Mouse (Mus musculus) stomach, postnatal 0 days (tissue): ENCODE results near the gene Olfr47. TPM values are rescaled to one million over a fixed set of nuclear protein-coding genes. Genes with fewer than 3 reads are reported as not detected.

Source experiments
- ATAC-seq: fragments of 200-750 bp; cut with Nextera tagmentation; 2 replicates; pipeline ENCODE4 v1.8.0; 2017; ENCODE audit not compliant: low FRiP score, low TSS enrichment
- DNase-seq: peaks from one replicate; pipeline ENCODE4 v3.0.0-alpha.2; 2016; ENCODE audit warnings: low spot score
- H3K27ac ChIP-seq: fragments of 300-500 bp; sonication (generic); replicated peaks from 2 replicates; pipeline ENCODE4 v1.5.1; 2014; ENCODE audit warnings: mild to moderate bottlenecking, control low read depth
- H3K27me3 ChIP-seq: fragments of 300-500 bp; sonication (generic); 2 replicates; pipeline ENCODE4 v1.6.1; 2014; ENCODE audit warnings: low read length; ENCODE audit not compliant: control insufficient read depth, insufficient read depth
- H3K36me3 ChIP-seq: fragments of 300-500 bp; sonication (generic); 2 replicates; pipeline ENCODE4 v1.6.1; 2014; ENCODE audit warnings: low read length, mixed read lengths; ENCODE audit not compliant: control insufficient read depth, insufficient read depth
- H3K4me1 ChIP-seq: fragments of 300-500 bp; sonication (generic); replicated peaks from 2 replicates; pipeline ENCODE4 v1.6.1; 2014; ENCODE audit warnings: antibody characterized with exemption; ENCODE audit not compliant: control insufficient read depth, insufficient read depth
- H3K4me2 ChIP-seq: fragments of 300-500 bp; sonication (generic); replicated peaks from 2 replicates; pipeline ENCODE4 v1.6.1; 2014; ENCODE audit warnings: low read depth, mild to moderate bottlenecking, control low read depth, moderate library complexity
- H3K4me3 ChIP-seq: fragments of 300-500 bp; sonication (generic); 2 replicates; pipeline ENCODE4 v1.5.1; 2014; ENCODE audit warnings: low read depth, low read length, control low read depth
- H3K9ac ChIP-seq: fragments of 300-500 bp; sonication (generic); 2 replicates; pipeline ENCODE4 v1.6.1; 2014; ENCODE audit warnings: mild to moderate bottlenecking, low read length, control low read depth, mixed read lengths
- H3K9me3 ChIP-seq: fragments of 300-500 bp; sonication (generic); 2 replicates; pipeline ENCODE4 v1.6.1; 2016; ENCODE audit warnings: low read length; ENCODE audit not compliant: control insufficient read depth
- CTCF ChIP-seq: IDR thresholded peaks from 2 replicates; pipeline ENCODE4 v1.5.1; 2016; ENCODE audit warnings: antibody characterized with exemption, low read depth, mild to moderate bottlenecking, moderate library complexity
- EP300 ChIP-seq: optimal IDR thresholded peaks from 2 replicates; pipeline ENCODE3; 2016; ENCODE audit warnings: antibody characterized with exemption
- WGBS: fragments of 180-500 bp; shearing (Covaris S2); extraction: QIAGEN DNeasy Blood & Tissue Kit; methylation state at CpG from one replicate; pipeline ENCODE4 v1.1.7; 2014; 5-methylcytosine and 5-hydroxymethylcytosine counted together
- polyA plus RNA-seq: library from polyadenylated mRNA; unstranded; fragments of >200 nt; fragmentation: Nextera tagmentation; extraction: Ambion mirVana; gene quantifications from 2 replicates; pipeline ENCODE4 v1.2.1, GENCODE M21; 2015

The Olfr47 gene
- polyA plus RNA-seq, 1 experiment from 2014 or later, result not detected

GRCm38 (mm10) chr6:43266356-43266755 lies 35.0 kb downstream of the Olfr47 start:
- Histone ChIP-seq H3K9me3 (no peaks in the 10 kb centered on the region), H3K4me2 (peak overlapping the region; percentile 91), H3K9ac (peak overlapping the region; percentile 94), H3K27me3 (no peaks in the 10 kb centered on the region), H3K27ac (peak overlapping the region; percentile 93), H3K36me3 (no peaks in the 10 kb centered on the region), H3K4me3 (peak overlapping the region; percentile 81), H3K4me1 (no peaks in the 10 kb centered on the region)
- ATAC-seq (peak; percentile 63), DNase-seq (peak; percentile 62)
- WGBS, result 2% methylated on average over 8 of the region's 8 CpGs
- TF ChIP-seq CTCF, result peak; percentile 41
- TF ChIP-seq EP300, result no peak

DNA sequence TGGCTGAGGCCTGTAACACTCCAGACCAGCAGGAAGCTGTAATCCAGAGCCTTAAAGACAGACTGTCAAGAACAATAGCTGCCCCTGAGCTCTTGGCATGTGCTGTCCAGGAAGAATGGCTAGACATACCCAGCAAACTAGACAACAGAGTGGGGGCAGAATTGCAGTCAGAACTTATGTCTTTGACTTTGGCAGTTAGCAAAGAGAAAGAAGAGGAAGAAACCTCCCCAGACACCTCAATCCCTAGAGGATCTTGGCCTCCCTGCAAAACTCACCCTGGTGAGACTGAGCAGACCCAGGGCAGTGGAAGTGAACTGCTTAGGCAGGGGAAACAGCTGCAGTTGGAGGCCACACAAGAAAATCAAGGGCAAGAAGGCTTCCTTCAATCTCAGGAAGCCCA lies 41.3 kb downstream of the Olfr47 start:
- H3K27me3 ChIP-seq, result no peaks in the 10 kb centered on the region
- no peak for DNase-seq
- H3K27ac ChIP-seq, result no peak overlapping the region
- H3K4me2 ChIP-seq, result no peak overlapping the region
- no peak for ATAC-seq
- no peaks in the 10 kb centered on the region for H3K9me3 ChIP-seq
- no peak overlapping the region for H3K4me3 ChIP-seq
- no peaks in the 10 kb centered on the region for H3K4me1 ChIP-seq
- TF ChIP-seq CTCF, result no peak
- no peak for TF ChIP-seq EP300
- peaks cover 11% of the 10 kb centered on the region for H3K36me3 ChIP-seq
- no peak overlapping the region for H3K9ac ChIP-seq

DNA sequence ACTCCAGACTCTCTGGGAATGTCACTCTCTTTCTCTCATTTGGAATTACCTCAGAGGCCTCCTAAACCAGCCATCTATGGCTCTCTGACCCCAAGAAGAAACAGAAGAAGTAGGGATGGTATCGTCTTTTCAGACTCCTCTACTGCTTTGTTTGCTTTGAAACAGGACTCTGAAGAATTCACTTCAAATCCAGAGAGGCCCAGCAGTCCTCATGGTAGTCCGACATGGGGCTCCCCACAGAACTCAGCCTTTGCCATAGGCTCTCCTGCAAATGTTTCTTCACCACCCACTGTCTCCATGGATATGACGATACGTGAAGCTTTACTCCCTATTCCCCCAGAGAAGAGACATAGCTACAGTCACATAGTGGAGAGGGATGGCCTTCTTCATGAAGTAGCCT lies 42.8 kb downstream of the Olfr47 start:
- no peak overlapping the region for H3K27ac ChIP-seq
- peaks cover 11% of the 10 kb centered on the region for H3K36me3 ChIP-seq
- H3K9ac ChIP-seq, result no peak overlapping the region
- no peak overlapping the region for H3K4me2 ChIP-seq
- no peak for DNase-seq
- no peaks in the 10 kb centered on the region for H3K27me3 ChIP-seq
- 81% methylated on average over 4 of the region's 4 CpGs for WGBS
- no peaks in the 10 kb centered on the region for H3K4me1 ChIP-seq
- no peak for TF ChIP-seq CTCF
- TF ChIP-seq EP300, result no peak
- H3K9me3 ChIP-seq, result no peaks in the 10 kb centered on the region
- no peak overlapping the region for H3K4me3 ChIP-seq
- ATAC-seq, result no peak

- ATAC-seq (no peak), DNase-seq (no peak)
- Histone ChIP-seq H3K9ac (no peak overlapping the region), H3K36me3 (peaks cover 28% of the 10 kb centered on the region), H3K9me3 (no peaks in the 10 kb centered on the region), H3K27me3 (no peaks in the 10 kb centered on the region), H3K27ac (no peak overlapping the region), H3K4me1 (no peaks in the 10 kb centered on the region), H3K4me3 (no peak overlapping the region), H3K4me2 (no peak overlapping the region)
- TF ChIP-seq EP300, result no peak
- peak; percentile 76 for TF ChIP-seq CTCF
Observed at GRCm38 (mm10) chr6:43278247-43278646, 46.9 kb downstream of the Olfr47 start.

DNA sequence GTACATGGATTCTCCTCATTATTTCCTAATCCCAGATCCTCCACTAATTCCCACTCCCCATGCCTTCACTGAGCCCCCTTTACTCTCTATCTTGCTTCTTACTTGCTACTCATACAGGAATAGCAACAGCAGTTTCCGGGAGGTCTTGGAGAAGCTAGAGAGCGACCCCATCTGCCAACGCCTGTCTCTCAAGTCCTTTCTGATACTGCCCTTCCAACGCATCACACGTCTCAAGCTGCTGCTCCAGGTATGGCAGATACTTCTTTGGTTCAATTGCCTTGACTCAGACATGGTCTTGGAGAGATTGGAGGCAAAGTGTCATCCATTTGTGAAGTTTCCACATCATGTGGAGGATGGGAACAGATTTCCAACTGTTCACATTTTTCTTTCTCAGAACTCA lies 49.2 kb downstream of the Olfr47 start:
- H3K4me3 ChIP-seq, result no peak overlapping the region
- no peak overlapping the region for H3K4me2 ChIP-seq
- WGBS, result 97% methylated on average over 5 of the region's 5 CpGs
- H3K27me3 ChIP-seq, result no peaks in the 10 kb centered on the region
- no peaks in the 10 kb centered on the region for H3K9me3 ChIP-seq
- no peak overlapping the region for H3K27ac ChIP-seq
- H3K36me3 ChIP-seq, result peaks cover 28% of the 10 kb centered on the region
- TF ChIP-seq EP300 (no peak), CTCF (no peak)
- H3K4me1 ChIP-seq, result no peaks in the 10 kb centered on the region
- H3K9ac ChIP-seq, result no peak overlapping the region
- DNase-seq, result no peak
- ATAC-seq, result no peak

Other genes starting within 250 kb of the Olfr47 start
- gene Olfr441, start 125.2 kb upstream of the Olfr47 start, polyA plus RNA-seq, result 0.04 TPM in 1 of 2 replicates, not detected in the other
- 0.02 TPM in 1 of 2 replicates, not detected in the other for gene Olfr237-ps1, start 85.0 kb upstream of the Olfr47 start, polyA plus RNA-seq
- gene Olfr437, start 68.2 kb upstream of the Olfr47 start, polyA plus RNA-seq, result 0.06 TPM in 1 of 2 replicates, not detected in the other
- 0.04 TPM in 1 of 2 replicates, not detected in the other for gene Olfr13, start 59.4 kb upstream of the Olfr47 start, polyA plus RNA-seq
- not detected in 2 replicates for gene Olfr435, start 34.4 kb upstream of the Olfr47 start, polyA plus RNA-seq
- not detected in 2 replicates for gene Olfr434, start 18.5 kb upstream of the Olfr47 start, polyA plus RNA-seq
- 13.4 and 15.8 TPM in 2 replicates for gene Arhgef5, start 34.1 kb downstream of the Olfr47 start, polyA plus RNA-seq
- not detected in 2 replicates for gene Nobox, start 78.0 kb downstream of the Olfr47 start, polyA plus RNA-seq